Mouse (Mus musculus): ENCODE results near the gene Parvb. TPM values are rescaled to one million over a fixed set of nuclear protein-coding genes. Genes with fewer than 3 reads are reported as not detected.

Gene Parvb
- polyA plus RNA-seq, 1 experiment from 2014 or later, result 5.4 TPM

DNA sequence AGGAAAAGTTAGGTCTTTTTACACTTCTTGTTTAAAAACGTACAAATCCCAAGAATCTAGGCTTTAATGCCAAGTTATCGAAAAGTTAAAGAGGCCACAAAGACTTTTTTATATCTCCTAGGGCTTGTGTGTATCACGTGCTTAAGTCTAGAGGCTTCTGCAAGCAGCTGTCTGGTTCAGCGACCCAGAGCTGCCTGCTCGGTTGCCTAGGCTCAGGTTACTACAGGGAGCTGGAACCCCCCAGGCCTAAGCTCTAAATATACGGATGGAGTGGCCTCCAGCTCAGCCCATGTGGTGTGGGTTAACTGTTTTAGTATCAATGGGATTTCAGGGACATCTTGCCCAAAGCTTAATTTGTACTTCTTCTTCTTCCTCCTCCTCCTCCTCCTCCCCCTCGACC, 9.7 kb downstream of the Parvb start:
- Histone ChIP-seq H3K9ac (no peak overlapping the region), H3K4me2 (no peak overlapping the region), H3K9me3 (ENCODE audit: low read depth, low read length) (no peaks in the 10 kb centered on the region), H3K36me3 (ENCODE audit: insufficient read depth) (no peaks in the 10 kb centered on the region), H3K4me3 (ENCODE audit: low read depth, low read length) (no peak overlapping the region), H3K4me1 (ENCODE audit: insufficient read depth) (peaks cover 16% of the 10 kb centered on the region), H3K27ac (ENCODE audit: low read depth) (no peak overlapping the region), H3K27me3 (ENCODE audit: insufficient read depth, low read length) (no peaks in the 10 kb centered on the region)
- no peak for TF ChIP-seq CTCF (IDR thresholded peaks at IDR 0.05; ENCODE audit: low read depth)
- DNase-seq, result no peak
- WGBS, result 35% methylated on average over 7 of the region's 7 CpGs
- ATAC-seq (ENCODE audit: insufficient read depth), result no peak

GRCm38 (mm10) chr15:84245104-84245503, 13.3 kb downstream of the Parvb start:
- no peak overlapping the region for H3K4me2 ChIP-seq
- ATAC-seq (ENCODE audit: insufficient read depth) (no peak), DNase-seq (no peak)
- H3K9ac ChIP-seq, result no peak overlapping the region
- no peaks in the 10 kb centered on the region for H3K9me3 ChIP-seq (ENCODE audit: low read depth, low read length)
- no peaks in the 10 kb centered on the region for H3K36me3 ChIP-seq (ENCODE audit: insufficient read depth)
- WGBS, result 80% methylated on average over 7 of the region's 7 CpGs
- no peaks in the 10 kb centered on the region for H3K27me3 ChIP-seq (ENCODE audit: insufficient read depth, low read length)
- TF ChIP-seq CTCF (IDR thresholded peaks at IDR 0.05; ENCODE audit: low read depth), result no peak
- no peak overlapping the region for H3K4me3 ChIP-seq (ENCODE audit: low read depth, low read length)
- H3K27ac ChIP-seq (ENCODE audit: low read depth), result no peak overlapping the region
- H3K4me1 ChIP-seq (ENCODE audit: insufficient read depth), result no peaks in the 10 kb centered on the region

DNA sequence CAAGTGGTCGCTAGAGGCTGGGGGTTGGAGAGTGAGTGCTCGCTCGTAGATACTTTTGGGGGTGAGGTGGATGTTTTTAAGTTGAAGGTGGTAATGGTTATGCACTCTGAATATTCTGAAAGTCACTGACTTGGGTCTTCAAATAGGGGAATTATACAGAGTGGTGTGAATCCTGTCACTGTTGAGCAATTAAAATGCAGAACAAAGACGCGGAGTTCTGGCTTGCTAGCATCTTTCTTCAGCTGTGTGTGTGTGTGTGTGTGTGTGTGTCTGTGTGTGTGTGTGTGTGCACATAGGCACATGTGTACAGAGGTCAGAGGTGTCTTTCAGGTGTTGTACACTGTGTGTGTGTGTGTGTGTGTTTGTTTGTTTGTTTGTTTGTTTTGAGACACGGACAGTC, 14.4 kb downstream of the Parvb start:
- Histone ChIP-seq H3K9ac (no peak overlapping the region), H3K36me3 (ENCODE audit: insufficient read depth) (no peaks in the 10 kb centered on the region), H3K27me3 (ENCODE audit: insufficient read depth, low read length) (no peaks in the 10 kb centered on the region), H3K4me1 (ENCODE audit: insufficient read depth) (peaks cover 4% of the 10 kb centered on the region; the same call in 1 of the 2 replicates), H3K27ac (ENCODE audit: low read depth) (no peak overlapping the region), H3K9me3 (ENCODE audit: low read depth, low read length) (no peaks in the 10 kb centered on the region), H3K4me3 (ENCODE audit: low read depth, low read length) (no peak overlapping the region), H3K4me2 (no peak overlapping the region)
- no peak for TF ChIP-seq CTCF (IDR thresholded peaks at IDR 0.05; ENCODE audit: low read depth)
- ATAC-seq (ENCODE audit: insufficient read depth) (no peak), DNase-seq (no peak)
- WGBS, result 86% methylated on average over 6 of the region's 6 CpGs

DNA sequence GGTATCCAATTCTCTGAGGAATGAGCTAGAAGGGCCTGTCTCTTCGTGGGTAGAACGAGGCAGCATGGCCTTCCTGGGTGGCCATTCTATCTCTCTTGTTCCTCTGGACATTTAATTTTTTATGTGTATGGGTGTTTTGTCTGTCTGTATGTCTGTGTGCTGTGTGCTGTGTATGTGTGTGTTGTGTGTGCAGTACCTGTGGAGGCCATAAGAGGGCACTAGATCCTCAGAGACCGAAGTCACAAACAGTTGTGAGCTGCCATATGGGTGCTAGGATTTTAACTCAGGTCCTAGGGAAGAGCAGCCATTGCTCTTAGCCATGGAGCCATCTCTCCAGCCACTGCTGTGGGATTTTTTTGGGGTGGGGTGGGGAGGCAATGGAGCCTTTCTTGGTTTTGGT, 15.5 kb downstream of the Parvb start:
- H3K9ac ChIP-seq, result no peak overlapping the region
- no peak for DNase-seq
- H3K27ac ChIP-seq (ENCODE audit: low read depth), result no peak overlapping the region
- H3K4me3 ChIP-seq (ENCODE audit: low read depth, low read length), result no peak overlapping the region
- peaks cover 4% of the 10 kb centered on the region; the same call in 1 of the 2 replicates for H3K4me1 ChIP-seq (ENCODE audit: insufficient read depth)
- H3K4me2 ChIP-seq, result no peak overlapping the region
- TF ChIP-seq CTCF (IDR thresholded peaks at IDR 0.05; ENCODE audit: low read depth), result peak; percentile 23; the same call in 1 of the 2 replicates
- H3K27me3 ChIP-seq (ENCODE audit: insufficient read depth, low read length), result no peaks in the 10 kb centered on the region
- no peaks in the 10 kb centered on the region for H3K36me3 ChIP-seq (ENCODE audit: insufficient read depth)
- H3K9me3 ChIP-seq (ENCODE audit: low read depth, low read length), result no peaks in the 10 kb centered on the region
- 96% methylated on average over 3 of the region's 3 CpGs for WGBS
- no peak for ATAC-seq (ENCODE audit: insufficient read depth)

DNA sequence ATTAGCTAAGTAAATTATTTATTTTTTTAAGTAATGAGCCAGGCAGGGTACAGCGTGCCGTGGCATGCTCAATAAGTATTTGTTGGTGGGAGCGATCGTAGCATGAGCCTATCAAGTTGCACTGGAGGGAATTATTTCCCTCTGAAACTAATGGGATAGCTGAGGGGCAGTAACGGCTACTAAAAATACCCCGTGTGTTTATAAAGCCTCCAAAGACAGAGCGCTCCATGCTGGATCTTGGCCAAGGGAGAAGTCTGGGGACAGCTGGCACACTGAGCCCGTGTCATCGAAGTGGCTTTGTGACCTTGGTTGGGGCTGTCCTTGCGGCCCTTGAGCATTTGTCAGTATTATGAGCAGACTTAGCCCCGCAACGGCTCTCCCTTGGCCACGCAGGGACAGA, 19.4 kb downstream of the Parvb start:
- peak; percentile 83 for DNase-seq
- peak; percentile 47; the same call in 1 of the 2 replicates for ATAC-seq (ENCODE audit: insufficient read depth)
- Histone ChIP-seq H3K4me1 (ENCODE audit: insufficient read depth) (peaks cover 4% of the 10 kb centered on the region; the same call in 1 of the 2 replicates), H3K27ac (ENCODE audit: low read depth) (peak overlapping the region; percentile 46; the same call in 1 of the 2 replicates), H3K27me3 (ENCODE audit: insufficient read depth, low read length) (no peaks in the 10 kb centered on the region), H3K4me2 (no peak overlapping the region), H3K36me3 (ENCODE audit: insufficient read depth) (no peaks in the 10 kb centered on the region), H3K4me3 (ENCODE audit: low read depth, low read length) (no peak overlapping the region), H3K9ac (no peak overlapping the region), H3K9me3 (ENCODE audit: low read depth, low read length) (no peaks in the 10 kb centered on the region)
- 26% methylated on average over 13 of the region's 13 CpGs for WGBS
- TF ChIP-seq CTCF (IDR thresholded peaks at IDR 0.05; ENCODE audit: low read depth), result no peak

DNA sequence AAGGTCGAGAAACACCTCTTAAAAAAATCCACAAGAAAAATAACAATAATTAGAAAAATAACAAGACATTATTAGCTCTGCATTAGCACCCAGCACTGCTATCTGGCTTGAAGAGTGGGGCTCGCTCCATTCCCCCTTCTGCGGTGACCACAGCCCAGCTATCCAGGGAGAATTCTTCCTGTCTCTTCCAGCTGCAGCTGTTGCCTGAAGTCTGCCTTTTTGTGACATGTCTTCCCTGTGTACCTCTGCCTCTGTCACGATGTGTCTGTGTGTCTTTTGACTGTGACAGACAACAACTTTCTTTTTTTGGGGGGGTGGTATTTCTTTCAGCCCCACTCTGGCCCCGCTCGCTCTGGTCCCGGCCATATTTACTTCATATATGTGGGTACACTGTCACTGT, 20.8 kb downstream of the Parvb start:
- ATAC-seq (ENCODE audit: insufficient read depth) (no peak), DNase-seq (no peak)
- Histone ChIP-seq H3K27me3 (ENCODE audit: insufficient read depth, low read length) (no peaks in the 10 kb centered on the region), H3K9ac (no peak overlapping the region), H3K4me1 (ENCODE audit: insufficient read depth) (peaks cover 4% of the 10 kb centered on the region; the same call in 1 of the 2 replicates), H3K4me3 (ENCODE audit: low read depth, low read length) (no peak overlapping the region), H3K4me2 (no peak overlapping the region), H3K9me3 (ENCODE audit: low read depth, low read length) (no peaks in the 10 kb centered on the region), H3K27ac (ENCODE audit: low read depth) (no peak overlapping the region), H3K36me3 (ENCODE audit: insufficient read depth) (no peaks in the 10 kb centered on the region)
- TF ChIP-seq CTCF (IDR thresholded peaks at IDR 0.05; ENCODE audit: low read depth), result no peak
- WGBS, result 81% methylated on average over 7 of the region's 7 CpGs

DNA sequence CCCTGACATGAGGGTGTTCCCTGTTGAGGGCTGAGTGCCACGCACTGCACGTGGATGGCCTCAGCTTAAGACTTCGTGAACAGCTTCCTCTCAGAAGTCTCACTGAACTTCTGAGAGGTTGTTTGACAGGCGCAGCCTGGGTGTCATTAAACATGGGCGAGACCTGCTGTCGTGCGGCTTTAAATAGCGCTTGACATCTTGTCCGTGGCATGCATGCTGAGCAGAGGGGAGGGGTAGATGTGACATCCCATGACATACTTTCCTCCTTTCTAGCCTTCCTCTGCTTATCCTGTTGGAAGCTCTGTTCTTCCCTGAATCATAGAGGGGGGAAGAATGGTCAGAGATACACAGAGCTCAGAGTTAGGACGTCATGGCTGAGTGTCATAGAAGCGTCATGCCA, 21.9 kb downstream of the Parvb start:
- H3K9me3 ChIP-seq (ENCODE audit: low read depth, low read length), result no peaks in the 10 kb centered on the region

DNA sequence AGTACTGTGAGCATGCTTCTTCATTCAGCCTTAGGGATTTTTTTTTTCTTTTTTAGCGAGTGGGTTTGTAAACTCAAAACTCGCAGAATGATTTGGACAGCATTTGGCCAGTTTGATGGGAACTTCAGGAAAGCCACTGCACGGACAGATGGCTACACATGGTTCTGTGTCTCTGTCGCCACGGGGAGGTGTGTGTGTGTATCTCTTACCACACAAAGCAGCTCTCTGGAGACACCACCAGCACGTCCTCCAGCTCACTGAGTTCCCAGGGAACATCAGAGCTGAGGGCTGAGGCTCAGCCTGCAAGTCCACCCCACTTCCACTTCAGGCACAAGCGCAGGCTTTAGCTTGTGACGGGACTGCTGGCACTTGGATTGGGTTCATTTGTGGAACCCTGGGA, 22.5 kb downstream of the Parvb start:
- DNase-seq (peak; percentile 11), ATAC-seq (ENCODE audit: insufficient read depth) (no peak)
- no peak overlapping the region for H3K9ac ChIP-seq
- no peak for TF ChIP-seq CTCF (IDR thresholded peaks at IDR 0.05; ENCODE audit: low read depth)
- no peaks in the 10 kb centered on the region for H3K27me3 ChIP-seq (ENCODE audit: insufficient read depth, low read length)
- H3K4me2 ChIP-seq, result no peak overlapping the region
- H3K4me3 ChIP-seq (ENCODE audit: low read depth, low read length), result no peak overlapping the region
- H3K9me3 ChIP-seq (ENCODE audit: low read depth, low read length), result no peaks in the 10 kb centered on the region
- no peaks in the 10 kb centered on the region for H3K36me3 ChIP-seq (ENCODE audit: insufficient read depth)
- H3K27ac ChIP-seq (ENCODE audit: low read depth), result no peak overlapping the region
- H3K4me1 ChIP-seq (ENCODE audit: insufficient read depth), result peaks cover 4% of the 10 kb centered on the region; the same call in 1 of the 2 replicates
- 55% methylated on average over 8 of the region's 8 CpGs for WGBS

More for the DNA sequence above, 21.9 kb downstream of the Parvb start:
- DNase-seq (peak; percentile 35), ATAC-seq (ENCODE audit: insufficient read depth) (no peak)
- peaks cover 4% of the 10 kb centered on the region; the same call in 1 of the 2 replicates for H3K4me1 ChIP-seq (ENCODE audit: insufficient read depth)
- no peak overlapping the region for H3K9ac ChIP-seq
- no peak overlapping the region for H3K27ac ChIP-seq (ENCODE audit: low read depth)
- no peaks in the 10 kb centered on the region for H3K36me3 ChIP-seq (ENCODE audit: insufficient read depth)
- TF ChIP-seq CTCF (IDR thresholded peaks at IDR 0.05; ENCODE audit: low read depth), result no peak
- WGBS, result 31% methylated on average over 11 of the region's 11 CpGs
- no peak overlapping the region for H3K4me3 ChIP-seq (ENCODE audit: low read depth, low read length)
- no peaks in the 10 kb centered on the region for H3K27me3 ChIP-seq (ENCODE audit: insufficient read depth, low read length)
- no peak overlapping the region for H3K4me2 ChIP-seq
